24 mouse cellular contexts compared by ENCODE assay signal in the genomic region with DNA sequence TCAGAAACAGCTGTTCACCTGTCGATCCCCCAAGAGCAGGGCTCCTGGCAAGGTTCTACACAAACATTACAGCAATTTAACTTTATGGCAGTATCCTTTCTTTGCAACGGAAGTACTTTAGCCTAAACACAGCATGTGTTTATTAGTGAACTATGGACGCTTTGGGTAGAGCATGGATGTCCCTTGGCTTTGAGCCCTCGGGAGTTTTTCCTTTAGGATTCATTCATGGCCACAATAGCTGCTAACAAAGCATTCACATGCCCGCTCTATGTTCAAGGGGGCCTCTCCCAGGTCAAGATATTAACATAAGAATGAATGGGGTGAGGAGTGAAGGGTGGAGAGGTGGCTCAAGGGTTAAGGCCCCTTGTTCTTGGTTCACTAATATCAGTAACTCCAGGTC.
"Had no signal": no experiment of that assay in that cellular context is flagged by ENCODE, and none has a peak within 500 bp of the region (broad histone marks: within the 10 kb centered on the region; RNA-seq: fewer than 3 reads in every experiment).

No protein-coding gene starts in this region.

- H3K9me3 ChIP-seq: heart, embryonic 10.5 days; heart, embryonic 12.5 days; hindbrain, embryonic 10.5 days; hindbrain, embryonic 12.5 days; liver, embryonic 13.5 days; liver, embryonic 15.5 days had no signal

- H3K4me3 ChIP-seq: heart, embryonic 10.5 days; heart, embryonic 12.5 days; hindbrain, embryonic 10.5 days; hindbrain, embryonic 12.5 days; layer of hippocampus, adult 2 months; left cerebral cortex, adult 2 months; liver, embryonic 13.5 days; liver, embryonic 15.5 days had no signal

- H3K36me3 ChIP-seq: heart, embryonic 10.5 days; heart, embryonic 12.5 days; hindbrain, embryonic 10.5 days; liver, embryonic 13.5 days; liver, embryonic 15.5 days had no signal

- H3K27me3 ChIP-seq: heart, embryonic 12.5 days; hindbrain, embryonic 12.5 days; liver, embryonic 13.5 days; liver, embryonic 15.5 days had no signal

- H3K9ac ChIP-seq: heart, embryonic 12.5 days; hindbrain, embryonic 12.5 days; hindbrain, embryonic 14.5 days; liver, embryonic 13.5 days; liver, embryonic 15.5 days had no signal

- DNase-seq: gastrocnemius, postnatal 14 days; gastrocnemius, postnatal 36 days; heart, adult 18-20 months; heart, postnatal 10 days; heart, postnatal 4 days; kidney, adult 18-20 months; kidney, adult 8-10 months; kidney, postnatal 10 days; kidney, postnatal 25 days; kidney, postnatal 4 days; liver; liver, embryonic 13.5 days had no signal

- H3K4me2 ChIP-seq: heart, embryonic 12.5 days; hindbrain, embryonic 12.5 days; hindbrain, embryonic 14.5 days; liver, embryonic 11.5 days; liver, embryonic 13.5 days; liver, embryonic 15.5 days had no signal

- ATAC-seq: hindbrain, embryonic 16.5 days; inflammation-experienced regulatory T-cells, adult 6 months; intestine, embryonic 16.5 days had no signal

- H3K27ac ChIP-seq: heart, embryonic 10.5 days; hindbrain, embryonic 12.5 days; hindbrain, embryonic 14.5 days; layer of hippocampus, adult 2 months; left cerebral cortex, adult 2 months; liver, embryonic 13.5 days; liver, embryonic 15.5 days had no signal

- H3K4me1 ChIP-seq: heart, embryonic 10.5 days; heart, embryonic 12.5 days had no signal
